Mouse (Mus musculus) kidney, postnatal 4 days (tissue): ENCODE measurements around the gene Mex3b.

Source experiments
- DNase-seq, 2 experiments: peaks; one replicate each; pipeline ENCODE4 v3.0.0; 2021; ENCODE audit warnings: mixed read lengths in 2 of 2

The Mex3b gene

GRCm38 (mm10) chr7:82867271-82868121, at the start of gene Mex3b:
Gene Mex3b (plus strand): TSS chr7:82867333.
- peak; percentile 77 to 86 for DNase-seq

- DNase-seq = no peak
Observed at GRCm38 (mm10) chr7:82819541-82819940, 47.6 kb upstream of the Mex3b start.

DNA sequence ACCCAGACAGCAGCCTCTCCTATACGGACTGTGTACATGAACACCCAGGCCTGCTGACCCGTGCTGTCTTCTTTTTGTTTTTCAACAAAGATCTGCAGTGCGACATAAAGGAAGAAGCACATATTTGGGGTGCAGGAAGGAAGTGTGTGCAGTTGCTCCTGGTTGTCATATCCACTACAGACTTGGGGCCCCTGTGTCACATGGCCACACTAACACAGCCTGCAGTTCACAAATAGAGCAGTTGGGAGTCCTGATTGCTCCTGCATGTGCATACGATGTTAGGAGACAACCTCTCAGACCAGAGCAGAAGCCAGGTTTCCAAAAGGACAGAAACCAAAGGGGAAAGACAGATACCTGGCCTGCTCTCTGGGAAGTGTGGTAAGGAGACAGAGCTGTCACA, 46.5 kb upstream of the Mex3b start:
- no peak for DNase-seq

DNA sequence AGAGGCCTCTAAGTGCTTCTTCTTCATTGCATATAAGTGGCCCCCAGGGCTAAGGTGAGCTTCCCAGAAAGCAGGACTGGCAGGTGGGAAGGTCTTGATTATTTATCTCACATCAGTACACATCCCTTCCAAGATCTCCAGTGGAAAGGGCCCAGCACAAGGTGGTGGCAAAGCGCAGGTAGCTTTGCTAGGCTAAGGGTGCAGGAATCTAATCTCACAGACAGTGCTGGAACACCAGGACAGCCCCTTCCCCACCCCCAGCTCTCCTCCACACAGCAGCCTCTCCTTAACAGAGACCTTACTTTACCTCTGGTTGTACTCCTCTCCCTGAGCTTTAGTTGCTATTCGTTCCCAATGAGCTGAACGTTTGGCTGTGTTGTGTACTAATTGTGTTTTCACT, 45.6 kb upstream of the Mex3b start:
- DNase-seq = no peak

- DNase-seq = no peak
Observed at GRCm38 (mm10) chr7:82822528-82822927, 44.6 kb upstream of the Mex3b start.

DNA sequence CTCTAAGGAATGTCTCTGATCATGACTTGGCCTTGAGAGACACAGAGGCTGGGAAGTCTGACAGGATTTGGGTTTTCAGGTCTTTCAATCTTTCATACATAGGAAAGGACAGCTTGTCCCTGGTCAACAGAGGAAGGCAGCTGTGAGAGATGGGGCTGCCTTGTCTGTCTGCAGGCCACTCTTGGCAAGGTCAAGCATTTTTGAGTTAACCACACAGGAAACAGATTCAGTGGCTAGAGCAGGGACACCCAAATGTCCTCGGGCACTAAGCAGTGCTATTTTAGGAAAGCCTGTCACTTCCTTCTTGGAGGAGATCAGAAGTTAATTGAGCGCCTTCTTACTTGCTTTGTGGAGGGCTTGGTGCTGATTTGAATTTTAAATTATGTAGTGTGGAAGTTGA, 38.9 kb upstream of the Mex3b start:
- no peak for DNase-seq

- DNase-seq = no peak
Observed at GRCm38 (mm10) chr7:82829516-82829915, 37.6 kb upstream of the Mex3b start.

GRCm38 (mm10) chr7:82834471-82834870, 32.7 kb upstream of the Mex3b start:
- no peak for DNase-seq

DNA sequence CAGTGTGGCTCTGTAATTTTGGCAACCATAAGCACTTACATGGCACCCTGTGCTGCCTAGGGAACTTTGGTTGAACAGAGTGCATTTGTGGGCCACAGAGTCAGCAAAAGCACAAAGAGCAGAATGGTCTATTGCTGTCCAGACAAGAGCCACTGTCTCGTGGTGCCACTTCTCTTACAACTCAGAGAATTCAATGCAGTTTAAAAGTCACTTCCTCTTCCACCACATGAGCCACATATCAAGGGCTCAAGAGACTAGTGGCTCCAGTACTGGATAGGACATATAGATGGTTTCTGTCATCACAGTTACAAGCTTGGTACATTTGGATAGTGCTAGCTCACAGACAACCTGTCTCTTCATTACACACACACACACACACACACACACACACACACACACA, 28.7 kb upstream of the Mex3b start:
- no peak for DNase-seq

DNA sequence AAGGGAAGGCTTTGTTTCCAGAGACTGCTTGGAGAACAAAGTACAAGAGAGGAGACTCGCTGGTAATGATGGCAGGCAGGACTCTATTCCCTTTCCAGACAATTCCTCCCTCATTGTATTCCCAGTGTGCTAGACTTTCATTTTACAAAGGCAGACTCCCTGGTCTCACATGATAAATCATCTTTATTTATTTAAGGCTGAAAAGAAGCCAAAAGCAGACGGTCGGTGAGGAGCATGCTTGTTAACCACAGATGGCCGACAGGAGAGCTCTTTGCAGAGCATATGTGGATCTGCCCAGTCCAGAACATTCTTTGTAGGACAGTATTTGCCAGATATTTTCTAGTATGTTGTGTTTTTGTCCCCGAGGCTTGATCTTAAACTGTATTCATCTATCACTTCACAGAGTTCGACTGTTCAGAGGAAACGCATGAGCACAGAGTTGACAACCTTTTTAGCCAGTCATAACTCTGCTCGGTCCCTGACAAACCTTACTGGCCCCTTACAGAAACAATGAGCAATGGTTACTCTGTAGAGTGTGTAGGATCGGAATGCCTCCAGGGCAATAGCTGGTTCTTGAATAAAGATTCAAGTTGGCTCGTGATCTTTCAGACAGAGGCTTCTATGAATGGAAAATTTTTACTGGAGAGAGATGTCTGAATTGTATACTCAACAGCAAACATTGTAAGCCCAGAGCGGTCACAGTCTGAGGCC, 28.0 kb upstream of the Mex3b start:
- no peak for DNase-seq

DNA sequence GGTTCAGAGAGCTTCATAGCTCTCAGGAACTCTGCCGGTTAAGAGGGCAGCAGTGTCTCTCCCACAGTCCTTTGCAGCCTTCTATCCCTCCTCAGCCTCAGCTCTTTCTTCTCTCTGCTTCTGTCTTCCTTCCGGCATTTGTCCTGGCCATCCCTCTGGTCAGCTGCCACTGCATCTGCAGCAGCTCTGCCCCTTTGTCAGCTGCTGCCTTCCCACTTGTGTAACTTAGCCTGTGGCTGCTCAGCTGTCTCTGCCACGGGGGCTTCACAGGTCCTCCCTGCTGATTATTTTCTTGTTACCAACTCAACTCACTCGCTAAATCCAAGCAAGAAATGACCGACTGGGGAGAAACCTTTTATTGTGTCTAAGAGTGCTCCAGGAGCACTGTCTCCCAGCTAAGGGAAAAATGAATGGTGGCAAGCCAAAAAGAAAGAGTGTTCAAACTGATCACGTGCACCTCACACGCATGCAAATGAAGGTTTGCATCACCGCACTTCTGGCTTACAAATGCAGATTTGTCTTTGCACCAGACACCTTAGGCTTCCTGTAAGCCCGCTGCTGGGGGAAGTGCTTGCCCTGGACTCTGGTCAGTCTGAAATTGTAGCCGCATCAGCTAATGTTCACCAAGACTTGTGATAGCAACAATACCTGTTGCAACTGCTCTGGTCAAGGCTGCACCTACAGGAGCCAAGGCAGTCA, 24.8 kb upstream of the Mex3b start:
- DNase-seq = no peak

DNA sequence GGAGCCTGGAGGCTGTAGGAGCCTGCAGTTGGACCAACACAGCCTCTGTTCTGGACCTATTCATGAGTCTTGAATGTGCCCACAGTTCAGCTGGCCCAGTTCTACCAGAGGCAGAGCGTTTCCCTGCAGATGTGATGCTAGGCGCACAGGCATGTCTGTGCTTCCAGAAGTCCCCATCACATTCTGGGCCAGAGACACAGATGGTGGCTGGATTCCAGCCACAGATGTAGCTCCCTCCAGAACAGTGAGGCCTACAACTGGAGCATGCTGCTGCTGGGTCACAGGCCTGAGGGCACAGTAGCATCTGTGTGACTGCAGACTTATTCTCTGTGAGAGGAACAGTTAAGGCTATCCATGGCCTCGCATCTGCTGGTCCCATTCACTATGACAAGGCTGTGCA, 16.4 kb upstream of the Mex3b start:
- no peak for DNase-seq

GRCm38 (mm10) chr7:82851670-82852069, 15.5 kb upstream of the Mex3b start:
- no peak for DNase-seq

DNA sequence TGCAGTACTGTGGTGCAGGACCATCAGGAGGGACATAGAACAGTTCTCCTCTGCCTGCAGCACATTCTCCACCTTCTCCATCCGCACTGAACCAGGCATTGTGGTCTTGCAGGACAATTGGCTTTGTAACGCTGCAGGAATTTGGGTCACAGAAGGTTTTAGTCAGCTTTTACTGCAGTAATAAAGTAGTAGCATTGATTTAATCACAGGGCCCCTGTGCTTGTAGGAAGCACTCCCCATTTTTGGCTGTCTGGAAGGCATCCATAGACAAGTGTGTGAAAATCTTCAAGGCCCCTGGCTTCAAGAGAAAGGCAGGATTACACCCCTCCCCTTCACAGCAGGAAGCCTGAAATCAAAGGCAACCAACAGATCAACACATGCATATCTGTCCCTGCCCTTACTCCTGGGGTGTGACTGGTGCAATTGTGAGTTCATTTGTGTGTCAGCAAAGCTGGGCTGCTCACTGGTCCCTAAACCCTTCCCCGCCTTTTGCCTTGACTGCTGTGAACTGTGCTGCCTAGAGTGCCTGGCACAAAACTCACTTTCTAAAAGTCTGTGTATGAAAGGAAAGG, 12.9 kb upstream of the Mex3b start:
- DNase-seq = peak in 1 of 2 experiments; percentile 6

DNA sequence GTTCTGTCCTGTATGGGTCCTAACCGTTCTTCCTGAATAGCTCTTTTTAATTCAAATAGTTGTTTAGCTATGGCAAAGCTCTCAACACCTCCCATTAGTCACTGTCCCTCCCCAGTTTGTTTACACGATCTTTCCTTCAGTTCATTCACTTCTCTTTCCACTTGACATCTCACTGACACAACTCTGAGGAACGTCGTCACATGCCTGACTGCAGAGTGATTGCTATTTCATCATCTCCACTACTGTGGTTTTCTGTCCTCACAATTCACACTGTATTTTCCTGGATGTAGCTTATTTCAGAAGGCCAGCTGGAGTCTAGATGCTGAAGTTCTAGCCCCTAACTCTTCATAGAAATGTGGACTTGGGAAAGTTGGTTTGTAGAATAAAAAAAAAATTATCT, 8.5 kb upstream of the Mex3b start:
- no peak for DNase-seq

GRCm38 (mm10) chr7:82860626-82861025, 6.5 kb upstream of the Mex3b start:
- DNase-seq = no peak

- DNase-seq = no peak
Observed at GRCm38 (mm10) chr7:82863341-82863740, 3.8 kb upstream of the Mex3b start.

GRCm38 (mm10) chr7:82864260-82864990, 2.7 kb upstream of the Mex3b start:
- DNase-seq = peak in 1 of 2 experiments; percentile 10

- DNase-seq = peak; percentile 66 to 77
Observed at GRCm38 (mm10) chr7:82864991-82865771, 2.0 kb upstream of the Mex3b start.

DNA sequence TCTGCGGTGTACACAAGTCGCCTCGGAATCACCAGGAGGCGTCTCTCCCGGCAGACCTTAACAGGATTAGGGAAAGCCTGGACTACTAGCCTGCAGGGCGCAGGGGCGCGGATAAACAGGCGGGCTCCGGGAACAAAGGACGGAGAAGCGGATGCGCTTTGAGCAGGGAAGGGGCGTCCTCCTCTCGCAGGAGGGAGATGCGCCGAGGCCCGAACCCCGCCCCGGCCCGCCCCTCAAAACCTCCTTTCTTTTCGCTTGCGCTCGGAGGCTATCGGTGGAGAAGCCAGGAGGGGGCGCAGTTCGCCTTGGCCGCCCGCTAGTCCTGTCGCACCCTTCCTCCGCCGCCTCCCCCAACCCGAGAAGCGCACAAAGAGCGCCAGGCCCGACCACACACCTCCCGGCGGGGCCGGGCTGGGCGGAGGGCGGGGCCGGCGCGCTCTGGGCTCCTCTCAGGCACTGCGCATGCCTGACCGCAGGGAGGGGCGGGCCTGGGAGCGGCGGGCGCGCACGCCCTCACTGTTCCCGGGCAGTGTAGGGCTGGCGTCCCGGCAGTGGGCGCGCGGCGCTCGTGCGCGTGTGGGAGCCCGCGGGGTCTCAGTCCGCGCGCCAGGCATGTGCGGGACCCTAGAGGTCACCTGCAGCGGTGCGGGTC, 1.2 kb upstream of the Mex3b start:
- DNase-seq = peak; percentile 99
